Mouse (Mus musculus): ENCODE results near the gene Lyrm1. TPM values are rescaled to one million over a fixed set of nuclear protein-coding genes. Genes with fewer than 3 reads are reported as not detected.

Gene Lyrm1
- polyA plus RNA-seq (2012; rRNA removed), result 9.8 and 10.6 TPM in 2 replicates

DNA sequence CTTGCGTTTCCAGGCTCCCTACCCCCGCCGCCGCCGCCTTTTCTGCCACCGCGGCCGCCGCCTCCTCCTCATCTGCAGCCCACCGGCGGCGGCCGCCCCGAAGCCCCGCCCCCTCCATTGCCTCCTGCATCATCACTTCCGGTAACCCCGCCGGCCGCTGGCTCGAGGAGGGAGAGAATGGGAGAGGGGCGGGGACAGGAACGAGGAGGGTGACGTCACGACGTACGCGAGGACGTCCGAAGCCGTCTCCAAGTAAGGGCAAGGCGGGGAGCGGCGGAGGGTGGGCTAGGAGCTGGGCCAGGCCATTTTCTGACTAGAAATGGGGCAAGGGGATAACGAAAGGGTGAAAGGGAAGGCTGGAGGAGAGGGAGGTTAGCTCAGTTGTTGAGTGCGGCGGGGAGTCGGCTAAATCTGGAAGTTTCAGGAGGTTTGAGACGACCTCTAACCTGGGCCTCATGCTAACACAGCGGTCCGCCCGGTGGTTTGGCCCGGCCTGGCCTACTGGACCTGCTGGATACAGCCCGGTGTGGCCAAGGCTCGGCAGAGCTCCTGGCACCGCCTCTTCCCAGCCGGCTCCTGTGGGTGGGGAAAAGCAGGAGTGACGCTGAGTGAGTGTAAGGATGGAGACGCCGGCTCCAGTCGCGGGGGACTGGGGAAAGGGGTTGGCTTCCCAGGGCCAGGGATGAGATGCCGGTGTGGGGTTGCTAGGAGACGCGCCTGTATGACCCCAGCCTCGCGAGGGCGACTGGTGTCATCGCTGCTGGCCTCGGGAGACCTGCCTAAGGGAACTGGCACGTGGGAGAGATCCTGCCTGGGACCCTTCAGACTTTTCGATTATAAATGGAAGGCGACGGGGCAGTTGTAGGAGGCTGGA, at the start of gene Lyrm1, which contains the start of gene Dcun1d3:
TSS of gene Lyrm1 (plus strand) at position 223 of the 874 bp plus-strand sequence.
TSS of gene Dcun1d3 (minus strand) at position 660 of the 874 bp plus-strand sequence.

Other genes starting within 250 kb of the Lyrm1 start
- 0.49 TPM in 1 of 2 replicates, not detected in the other for gene Acsm4, start 205.8 kb upstream of the Lyrm1 start, polyA plus RNA-seq (2012; rRNA removed)
- 49.1 and 50.4 TPM in 2 replicates for gene Thumpd1, start 175.1 kb upstream of the Lyrm1 start, polyA plus RNA-seq (2012; rRNA removed)
- gene Acsm3, start 134.9 kb upstream of the Lyrm1 start, polyA plus RNA-seq (2012; rRNA removed), result 1.1 TPM in 1 of 2 replicates, not detected in the other
- 26.2 and 28.3 TPM in 2 replicates for gene Rexo5, start 101.9 kb upstream of the Lyrm1 start, polyA plus RNA-seq (2012; rRNA removed)
- 11.3 and 12.4 TPM in 2 replicates for gene Eri2, start 101.8 kb upstream of the Lyrm1 start, polyA plus RNA-seq (2012; rRNA removed)
- 8.9 and 9.3 TPM in 2 replicates for gene Dcun1d3, start 437 bp downstream of the Lyrm1 start, polyA plus RNA-seq (2012; rRNA removed)
- gene Dnah3, start 199.4 kb downstream of the Lyrm1 start, polyA plus RNA-seq (2012; rRNA removed), result 0.14 and 0.17 TPM in 2 replicates
- 5.0 and 8.3 TPM in 2 replicates for gene Tmem159, start 206.5 kb downstream of the Lyrm1 start, polyA plus RNA-seq (2012; rRNA removed)
- gene Zp2, start 249.4 kb downstream of the Lyrm1 start, polyA plus RNA-seq (2012; rRNA removed), result 0.02 and 0.19 TPM in 2 replicates

Measured in central nervous system, embryonic 14 days (tissue).